Mouse (Mus musculus): Measurements from ENCODE around the gene Gcnt2. TPM values are rescaled to one million over a fixed set of nuclear protein-coding genes. Genes with fewer than 3 reads are reported as not detected.

Gcnt2 gene
- 0.12 TPM in 1 of 4 replicates, not detected in the others for total RNA-seq (2023)

GRCm38 (mm10) chr13:40859652-40860399 is at the start of gene Gcnt2:
Gene Gcnt2 (plus strand): TSS chr13:40859754.

GRCm38 (mm10) chr13:41000926-41001639 is 141.5 kb downstream of the Gcnt2 start, which contains the start of gene Pak1ip1:
Gene Pak1ip1 (plus strand): TSS chr13:41001023.

Other genes starting within 250 kb of the Gcnt2 start
- gene Tfap2a, start 121.4 kb upstream of the Gcnt2 start, total RNA-seq (2023): 0.32 TPM in 1 of 4 replicates, not detected in the others
- 65.8 to 70.2 TPM (median 67.6 TPM) in 4 replicates for gene Pak1ip1, start 141.3 kb downstream of the Gcnt2 start, total RNA-seq (2023)
- gene Tmem14c, start 156.5 kb downstream of the Gcnt2 start, total RNA-seq (2023): 31.1 to 32.9 TPM (median 31.7 TPM) in 4 replicates
- gene Mak, start 220.0 kb downstream of the Gcnt2 start, total RNA-seq (2023): not detected in 4 replicates